Mouse (Mus musculus): Measurements from ENCODE around the gene Zfp281. TPM values are rescaled to one million over a fixed set of nuclear protein-coding genes. Genes with fewer than 3 reads are reported as not detected.

Gene Zfp281
- polyA plus RNA-seq, 1 experiment: 2.6 TPM

GRCm38 (mm10) chr1:136661939-136662563, 37.4 kb downstream of the Zfp281 start:
- no peak overlapping the region for H3K4me3 ChIP-seq (replicated peaks)

GRCm38 (mm10) chr1:136664921-136665582, 40.4 kb downstream of the Zfp281 start:
- H3K9me3 ChIP-seq: no peaks in the 10 kb centered on the region
- H3K36me3 ChIP-seq (replicated peaks; ENCODE audit: low read length): no peaks in the 10 kb centered on the region
- no peak for TF ChIP-seq GATA1 (IDR thresholded peaks at IDR 0.05; ENCODE audit: borderline replicate concordance, low read length)
- TF ChIP-seq FLI1 (IDR thresholded peaks at IDR 0.05; ENCODE audit: low read length): no peak
- H3K4me3 ChIP-seq (replicated peaks): no peak overlapping the region
- no peaks in the 10 kb centered on the region for H3K4me1 ChIP-seq
- peaks cover 6% of the 10 kb centered on the region for H3K27me3 ChIP-seq (replicated peaks)

More at GRCm38 (mm10) chr1:136661939-136662563, 37.4 kb downstream of the Zfp281 start:
- Histone ChIP-seq H3K27me3 (replicated peaks) (peaks cover 9% of the 10 kb centered on the region), H3K9me3 (no peaks in the 10 kb centered on the region), H3K36me3 (replicated peaks; ENCODE audit: low read length) (no peaks in the 10 kb centered on the region), H3K4me1 (no peaks in the 10 kb centered on the region)
- TF ChIP-seq FLI1 (IDR thresholded peaks at IDR 0.05; ENCODE audit: low read length) (no peak), GATA1 (IDR thresholded peaks at IDR 0.05; ENCODE audit: borderline replicate concordance, low read length) (no peak)

- H3K4me3 ChIP-seq (replicated peaks): no peak overlapping the region
- H3K9me3 ChIP-seq: no peaks in the 10 kb centered on the region
- no peaks in the 10 kb centered on the region for H3K4me1 ChIP-seq
- TF ChIP-seq FLI1 (IDR thresholded peaks at IDR 0.05; ENCODE audit: low read length) (no peak), GATA1 (IDR thresholded peaks at IDR 0.05; ENCODE audit: borderline replicate concordance, low read length) (no peak)
- no peaks in the 10 kb centered on the region for H3K36me3 ChIP-seq (replicated peaks; ENCODE audit: low read length)
- H3K27me3 ChIP-seq (replicated peaks): peaks cover 9% of the 10 kb centered on the region
Observed at GRCm38 (mm10) chr1:136666513-136666912, 41.8 kb downstream of the Zfp281 start.

GRCm38 (mm10) chr1:136669926-136670325, 45.2 kb downstream of the Zfp281 start:
- TF ChIP-seq FLI1 (IDR thresholded peaks at IDR 0.05; ENCODE audit: low read length): no peak
- TF ChIP-seq GATA1 (IDR thresholded peaks at IDR 0.05; ENCODE audit: borderline replicate concordance, low read length): no peak
- H3K4me3 ChIP-seq (replicated peaks): no peak overlapping the region
- H3K36me3 ChIP-seq (replicated peaks; ENCODE audit: low read length): no peaks in the 10 kb centered on the region
- peaks cover under 1% of the 10 kb centered on the region; the same call in 1 of the 2 replicates for H3K4me1 ChIP-seq
- no peaks in the 10 kb centered on the region for H3K9me3 ChIP-seq
- peaks cover 10% of the 10 kb centered on the region for H3K27me3 ChIP-seq (replicated peaks)

- peaks cover 10% of the 10 kb centered on the region for H3K27me3 ChIP-seq (replicated peaks)
- no peaks in the 10 kb centered on the region for H3K9me3 ChIP-seq
- peaks cover 5% of the 10 kb centered on the region; the same call in 1 of the 2 replicates for H3K4me1 ChIP-seq
- no peak overlapping the region for H3K4me3 ChIP-seq (replicated peaks)
- no peaks in the 10 kb centered on the region for H3K36me3 ChIP-seq (replicated peaks; ENCODE audit: low read length)
- no peak for TF ChIP-seq GATA1 (IDR thresholded peaks at IDR 0.05; ENCODE audit: borderline replicate concordance, low read length)
- no peak for TF ChIP-seq FLI1 (IDR thresholded peaks at IDR 0.05; ENCODE audit: low read length)
Observed at GRCm38 (mm10) chr1:136670421-136670820, 45.7 kb downstream of the Zfp281 start.

GRCm38 (mm10) chr1:136671767-136672434, 47.2 kb downstream of the Zfp281 start:
- H3K9me3 ChIP-seq: no peaks in the 10 kb centered on the region
- peaks cover 13% of the 10 kb centered on the region for H3K4me1 ChIP-seq

GRCm38 (mm10) chr1:136672564-136672963, 47.9 kb downstream of the Zfp281 start:
- H3K36me3 ChIP-seq (replicated peaks; ENCODE audit: low read length): no peaks in the 10 kb centered on the region
- H3K9me3 ChIP-seq: no peaks in the 10 kb centered on the region
- no peak for TF ChIP-seq FLI1 (IDR thresholded peaks at IDR 0.05; ENCODE audit: low read length)
- TF ChIP-seq GATA1 (IDR thresholded peaks at IDR 0.05; ENCODE audit: borderline replicate concordance, low read length): no peak
- H3K27me3 ChIP-seq (replicated peaks): peaks cover 6% of the 10 kb centered on the region
- H3K4me3 ChIP-seq (replicated peaks): no peak overlapping the region
- H3K4me1 ChIP-seq: peaks cover 20% of the 10 kb centered on the region

More at GRCm38 (mm10) chr1:136671767-136672434, 47.2 kb downstream of the Zfp281 start:
- Histone ChIP-seq H3K27me3 (replicated peaks) (peaks cover 8% of the 10 kb centered on the region), H3K4me3 (replicated peaks) (no peak overlapping the region), H3K36me3 (replicated peaks; ENCODE audit: low read length) (no peaks in the 10 kb centered on the region)
- TF ChIP-seq FLI1 (IDR thresholded peaks at IDR 0.05; ENCODE audit: low read length) (no peak), GATA1 (IDR thresholded peaks at IDR 0.05; ENCODE audit: borderline replicate concordance, low read length) (no peak)

- H3K27me3 ChIP-seq (replicated peaks): peaks cover 6% of the 10 kb centered on the region
- TF ChIP-seq GATA1 (IDR thresholded peaks at IDR 0.05; ENCODE audit: borderline replicate concordance, low read length) (no peak), FLI1 (IDR thresholded peaks at IDR 0.05; ENCODE audit: low read length) (no peak)
Observed at GRCm38 (mm10) chr1:136673293-136673692, 48.6 kb downstream of the Zfp281 start.

GRCm38 (mm10) chr1:136674548-136675455, 50.1 kb downstream of the Zfp281 start:
- Histone ChIP-seq H3K9me3 (no peaks in the 10 kb centered on the region), H3K4me1 (peaks cover 20% of the 10 kb centered on the region), H3K4me3 (replicated peaks) (no peak overlapping the region), H3K27me3 (replicated peaks) (peaks cover 6% of the 10 kb centered on the region), H3K36me3 (replicated peaks; ENCODE audit: low read length) (no peaks in the 10 kb centered on the region)
- TF ChIP-seq FLI1 (IDR thresholded peaks at IDR 0.05; ENCODE audit: low read length): no peak
- TF ChIP-seq GATA1 (IDR thresholded peaks at IDR 0.05; ENCODE audit: borderline replicate concordance, low read length): no peak

More at GRCm38 (mm10) chr1:136673293-136673692, 48.6 kb downstream of the Zfp281 start:
- Histone ChIP-seq H3K4me3 (replicated peaks) (no peak overlapping the region), H3K4me1 (peaks cover 20% of the 10 kb centered on the region), H3K9me3 (no peaks in the 10 kb centered on the region), H3K36me3 (replicated peaks; ENCODE audit: low read length) (no peaks in the 10 kb centered on the region)

Data from megakaryocyte, embryonic 14.5 days (primary cell).